Mouse (Mus musculus) CD4-positive, CD25-positive, alpha-beta regulatory T cell, adult 2 months (primary cell): Measurements from ENCODE around the gene Notch1.

Experiments used
- DNase-seq: peaks from one replicate; pipeline ENCODE4 v3.0.0-alpha.2; 2012; ENCODE audit warnings: low read depth, low spot score

Gene Notch1

DNA sequence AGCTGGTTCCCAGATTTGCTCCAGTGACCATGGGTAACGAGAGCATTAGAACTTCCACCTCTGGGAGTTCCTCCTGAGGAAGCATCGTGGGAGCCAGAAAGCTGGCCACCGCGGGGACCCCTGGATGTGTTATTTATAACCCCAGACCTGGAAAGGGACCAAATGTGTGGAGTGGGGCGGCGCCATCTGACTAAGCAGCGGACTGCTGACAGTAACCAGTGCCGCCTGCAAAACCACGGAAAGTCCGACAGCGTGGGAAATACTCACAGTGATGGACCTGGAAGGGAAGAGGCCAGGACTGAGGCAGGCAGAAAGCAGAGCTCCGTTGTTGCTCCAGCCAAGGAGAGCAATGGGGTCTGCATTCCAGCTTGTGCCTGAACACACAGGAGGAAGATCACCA lies at the start of gene Notch1:
TSS of gene Notch1 (minus strand) at position 389 of the 400 bp plus-strand sequence.
- no peak for DNase-seq

DNA sequence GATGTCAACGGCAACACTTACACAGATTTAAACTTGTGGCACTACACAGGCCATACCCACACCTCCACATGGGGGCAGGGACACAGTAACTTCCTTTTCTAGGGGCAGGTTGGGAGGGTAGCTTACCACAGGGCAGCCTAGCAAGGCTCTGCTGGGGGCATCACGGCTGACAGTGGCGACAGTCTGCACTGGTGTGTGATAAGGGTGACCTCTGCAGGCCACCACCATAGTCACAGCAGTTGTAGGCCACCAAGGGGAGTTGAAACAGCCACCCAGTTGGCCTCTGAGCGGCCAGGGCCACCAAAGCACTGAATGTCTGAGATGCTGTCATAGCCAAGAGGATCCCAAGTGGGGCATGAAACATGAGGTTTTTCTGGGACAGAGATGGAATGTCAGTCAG lies 49.8 kb upstream of the Notch1 start:
- peak; percentile 85 for DNase-seq

DNA sequence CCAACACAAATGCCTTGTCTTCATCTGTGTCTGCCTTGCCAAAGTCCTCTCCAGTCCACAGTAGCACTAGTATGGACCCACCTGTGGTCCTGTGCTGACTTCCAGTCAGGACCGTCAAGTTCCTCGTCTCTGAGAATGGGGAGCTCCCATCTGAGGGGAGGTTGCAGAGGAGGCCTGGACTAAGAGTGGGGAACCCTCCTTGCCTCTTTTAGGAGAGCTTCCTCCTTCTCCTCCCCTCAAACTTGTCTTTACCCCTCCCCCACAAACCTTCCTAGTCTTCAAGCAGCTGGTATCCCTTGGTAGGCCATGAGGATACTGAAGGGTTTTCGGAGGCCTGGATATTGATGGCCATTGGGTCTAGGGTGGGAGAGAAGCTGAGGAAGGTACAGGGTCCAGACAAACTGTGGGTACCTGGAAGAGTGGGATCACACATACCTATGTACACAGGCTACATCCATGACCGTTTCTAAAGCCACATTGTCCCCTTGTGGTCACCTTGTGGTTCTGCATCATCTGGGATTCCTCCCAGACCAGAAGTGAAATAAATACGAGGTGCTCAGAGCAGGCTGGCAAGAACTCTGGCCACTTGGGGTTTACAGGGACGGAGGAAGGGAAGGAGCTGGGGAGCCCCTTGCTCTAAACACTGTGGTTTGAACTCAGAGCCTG lies 45.0 kb upstream of the Notch1 start:
- peak; percentile 63 for DNase-seq

DNA sequence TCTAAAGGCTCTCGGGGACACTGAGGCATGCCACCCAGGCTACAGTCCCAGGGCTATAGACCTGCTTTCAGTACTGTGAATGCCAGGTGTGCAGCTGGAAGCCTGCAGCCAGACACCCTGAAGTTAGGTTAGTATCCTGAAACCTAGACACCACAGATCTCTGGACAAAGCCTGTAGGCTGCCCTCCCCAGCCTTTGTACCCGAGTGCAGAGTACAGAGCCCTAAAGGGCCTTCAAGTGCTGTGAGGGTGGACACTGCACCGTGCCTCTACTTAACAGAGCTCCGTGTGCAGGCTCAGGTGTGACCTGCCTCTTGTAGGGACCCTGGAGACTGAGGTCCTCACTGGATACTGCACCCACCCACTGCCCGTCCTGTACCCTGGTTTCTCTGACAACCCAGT lies 44.0 kb upstream of the Notch1 start:
- DNase-seq, result no peak

DNA sequence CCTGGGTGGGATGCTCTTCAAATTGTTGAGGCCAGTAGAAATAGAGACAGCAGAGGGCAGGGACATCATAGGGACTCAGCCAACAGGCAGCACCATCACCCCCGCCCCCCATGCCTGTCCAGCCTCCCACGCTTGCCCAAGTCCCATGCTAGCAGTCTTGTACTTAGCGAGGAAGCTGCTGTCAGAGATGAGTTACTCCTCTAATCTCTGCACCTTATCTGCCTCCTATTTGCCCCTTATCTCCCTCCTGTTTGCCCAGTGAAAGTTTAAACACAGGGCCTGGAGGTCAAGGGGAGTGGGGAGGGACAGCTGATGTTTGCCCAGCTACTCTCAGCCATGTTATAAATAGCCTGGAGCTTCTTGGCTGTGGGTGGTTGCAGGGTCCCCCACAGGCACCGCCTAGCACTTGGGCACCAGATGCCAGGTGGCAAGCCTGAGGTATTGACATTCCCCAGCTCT lies 40.1 kb upstream of the Notch1 start:
- DNase-seq, result no peak

DNA sequence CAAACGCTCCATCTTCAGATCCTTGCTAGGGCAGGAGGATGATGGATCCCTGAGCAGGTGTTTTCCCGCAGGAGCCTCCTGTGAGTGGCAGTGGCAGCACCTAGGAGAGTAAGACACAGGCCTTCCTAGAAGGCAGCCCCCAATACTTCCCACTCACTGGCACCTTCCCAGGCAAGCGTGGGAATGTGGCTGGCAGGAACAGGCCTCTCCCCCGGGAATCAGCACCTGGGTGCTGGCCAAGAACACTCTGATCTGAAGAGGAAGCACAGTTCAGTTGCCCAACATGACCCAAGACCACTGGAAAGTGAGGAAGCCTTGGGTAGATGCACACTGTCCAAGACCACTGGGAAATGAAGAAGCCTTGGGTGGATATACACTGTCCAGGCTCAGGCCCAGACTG lies 38.6 kb upstream of the Notch1 start:
- DNase-seq, result no peak

DNA sequence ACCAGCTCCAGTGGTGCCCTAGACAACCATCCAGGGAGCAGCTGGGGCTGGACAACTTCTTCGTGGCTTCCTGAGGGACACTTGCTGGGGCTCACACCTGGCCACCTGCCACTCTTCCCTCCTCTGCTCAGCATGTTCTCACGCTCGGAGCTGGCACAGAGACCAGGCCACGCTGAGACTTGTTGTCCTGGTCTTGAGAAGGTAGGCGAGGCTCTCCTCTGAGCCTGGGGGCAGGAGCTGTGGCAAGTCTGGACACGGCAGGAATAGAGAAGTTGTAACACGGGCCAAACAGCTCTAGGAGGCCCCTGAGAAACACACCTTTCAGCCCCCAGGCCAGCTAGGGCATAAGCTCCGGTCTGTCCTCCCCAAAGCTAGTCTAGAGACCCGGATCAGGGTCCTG lies 37.4 kb upstream of the Notch1 start:
- no peak for DNase-seq

DNA sequence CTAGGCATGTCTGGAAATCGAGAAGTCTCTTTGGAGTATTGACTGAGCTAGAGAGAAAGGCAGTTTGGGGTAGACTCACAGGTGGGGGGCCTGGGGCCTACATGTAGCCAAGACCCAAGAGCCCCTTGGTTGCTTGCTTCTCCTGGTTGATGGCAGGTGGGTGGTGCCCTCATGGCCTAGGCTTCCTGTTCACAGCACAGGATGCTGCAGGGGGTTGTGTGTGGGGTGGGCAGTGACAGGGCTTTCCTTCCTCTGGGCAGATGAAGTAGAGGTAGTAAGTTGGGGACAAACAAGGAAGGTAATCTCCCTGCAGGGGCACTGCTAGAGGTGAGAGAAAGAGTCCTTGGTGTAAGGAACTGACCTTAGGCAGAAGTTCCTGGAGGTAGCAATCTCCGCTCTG lies 35.6 kb upstream of the Notch1 start:
- DNase-seq, result peak; percentile 36

DNA sequence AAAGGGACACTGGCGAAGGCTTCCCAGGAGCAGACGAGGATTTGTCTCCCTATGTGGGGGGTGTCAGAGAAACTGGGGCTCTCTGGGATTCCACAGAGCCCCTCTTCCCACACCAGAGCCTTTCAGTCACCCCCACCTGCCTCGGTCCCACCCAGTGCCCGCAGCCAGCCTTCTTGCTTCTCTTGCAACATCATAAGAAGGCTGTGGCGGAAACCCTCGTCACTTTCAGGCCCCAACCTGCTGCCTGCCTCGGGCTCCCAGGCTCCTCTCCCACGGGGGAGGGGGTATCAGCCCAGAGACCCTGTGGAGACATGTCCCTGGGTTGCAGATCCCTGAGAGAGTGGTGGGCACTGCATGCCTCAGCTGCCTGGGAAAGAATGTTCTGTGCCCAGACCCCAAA lies 35.0 kb upstream of the Notch1 start:
- peak; percentile 19 for DNase-seq

DNA sequence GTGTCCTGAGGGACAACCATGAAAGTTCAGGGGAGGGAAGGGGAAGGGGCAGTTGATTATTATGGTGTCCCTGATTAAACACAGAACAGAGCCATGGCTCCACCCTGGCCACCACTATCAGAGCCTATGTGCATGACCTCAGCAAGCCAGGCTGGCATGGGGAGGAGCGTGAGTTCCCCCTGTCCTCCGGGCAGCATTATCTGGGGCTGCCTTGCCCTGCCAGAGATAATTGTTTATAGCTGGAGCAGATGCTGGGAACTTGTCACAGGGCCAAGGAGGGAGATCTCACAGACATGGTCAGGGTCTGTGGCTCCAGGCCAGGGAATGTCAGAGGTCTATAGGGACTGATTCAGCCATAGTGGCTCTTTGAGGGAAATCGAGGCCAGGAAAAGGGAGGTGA lies 34.3 kb upstream of the Notch1 start:
- DNase-seq, result no peak

DNA sequence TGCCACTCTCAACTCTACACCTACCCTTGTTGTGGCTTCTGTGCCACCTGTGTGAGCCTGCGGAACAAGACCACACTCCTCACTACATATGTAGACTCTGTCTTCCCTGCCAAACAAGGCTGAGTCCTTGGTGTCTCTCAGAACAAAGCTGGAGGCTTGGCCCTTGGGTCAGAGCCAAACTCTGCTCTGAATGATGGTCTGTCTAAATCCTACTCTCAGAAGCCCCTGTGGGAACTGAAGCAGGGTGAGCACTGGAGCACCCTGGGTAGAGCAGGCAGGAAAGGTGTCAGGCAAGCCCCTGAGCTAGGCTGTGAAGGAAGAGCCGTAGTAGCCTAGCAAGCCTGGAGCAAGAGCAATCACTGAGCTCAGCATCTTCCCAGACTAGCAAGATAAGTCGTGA lies 33.7 kb upstream of the Notch1 start:
- no peak for DNase-seq

DNA sequence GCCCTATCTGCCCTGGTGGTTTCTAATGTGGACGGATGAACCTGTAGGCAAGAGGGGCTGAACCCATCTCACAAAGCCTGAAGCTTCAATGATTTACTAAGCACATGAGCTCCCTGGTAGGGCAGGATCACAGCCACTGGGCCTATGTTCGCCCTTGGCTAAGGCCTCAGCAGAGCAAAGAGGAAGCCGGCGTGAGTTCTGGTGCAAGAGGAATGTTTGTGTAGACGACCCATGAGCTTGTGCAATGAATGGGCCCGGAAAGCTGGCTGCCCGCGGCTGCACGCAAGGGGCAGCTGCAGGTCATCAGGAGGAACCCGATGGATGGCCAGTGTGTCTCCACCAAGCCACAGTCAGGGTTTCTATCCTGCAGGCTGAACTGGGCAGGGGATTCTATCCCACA lies 33.3 kb upstream of the Notch1 start:
- DNase-seq, result no peak

DNA sequence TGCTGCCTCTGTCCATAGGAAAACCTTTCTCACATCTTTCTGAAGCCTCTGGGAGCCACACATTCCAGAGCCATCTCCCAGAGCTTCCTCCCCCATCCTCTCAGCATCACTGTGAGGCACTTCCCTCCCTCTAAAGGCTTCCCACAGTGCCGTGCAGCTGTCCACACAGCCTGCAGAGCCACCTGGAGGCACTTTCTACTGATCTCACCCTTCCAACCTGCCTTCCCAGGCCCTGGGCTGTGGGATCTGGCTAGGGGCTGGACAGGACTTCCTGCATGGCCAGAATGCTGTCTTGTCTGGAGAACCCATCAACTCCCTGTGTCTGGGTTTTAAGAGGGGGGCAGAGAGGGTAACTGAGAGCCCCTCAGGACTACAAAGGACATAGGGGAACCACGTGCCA lies 31.0 kb upstream of the Notch1 start:
- no peak for DNase-seq

DNA sequence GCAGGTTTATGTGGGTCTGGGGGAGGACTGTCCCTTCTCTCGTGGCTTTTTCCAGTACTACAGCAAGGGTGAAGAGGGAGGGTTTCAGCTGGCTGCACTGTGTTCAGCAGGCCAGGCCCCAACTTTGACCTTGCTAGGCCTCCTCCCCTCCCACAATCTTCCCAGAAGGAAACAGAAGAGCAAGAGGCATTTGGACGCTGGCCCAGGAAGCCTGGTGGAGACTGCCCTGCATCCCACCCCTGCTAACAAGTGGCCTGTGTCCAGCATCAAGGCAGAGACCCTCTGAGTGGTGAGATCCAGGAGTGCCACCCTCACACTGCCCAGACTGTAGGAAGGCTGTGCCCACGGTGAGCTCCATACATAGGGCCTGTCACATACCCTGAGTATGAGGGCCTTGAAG lies 27.8 kb upstream of the Notch1 start:
- no peak for DNase-seq

DNA sequence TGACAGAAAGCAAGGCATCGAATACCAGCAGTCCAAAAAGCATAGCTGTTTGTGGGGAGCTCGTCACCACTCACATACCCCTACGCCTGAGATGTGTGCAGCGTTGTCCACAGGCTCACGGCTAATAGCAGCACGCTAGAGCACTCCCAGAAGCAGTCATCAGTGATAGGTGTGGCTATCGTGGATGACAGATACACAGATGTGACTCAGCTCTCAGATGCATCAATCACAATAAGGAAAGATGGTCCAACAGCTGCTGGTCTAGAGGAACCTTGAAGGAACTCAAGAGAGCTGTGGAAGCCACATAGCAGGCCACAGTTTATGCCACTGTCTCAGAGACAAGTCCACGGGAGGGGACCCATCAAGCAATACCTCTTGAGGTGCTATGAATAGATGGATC lies 27.3 kb upstream of the Notch1 start:
- no peak for DNase-seq

DNA sequence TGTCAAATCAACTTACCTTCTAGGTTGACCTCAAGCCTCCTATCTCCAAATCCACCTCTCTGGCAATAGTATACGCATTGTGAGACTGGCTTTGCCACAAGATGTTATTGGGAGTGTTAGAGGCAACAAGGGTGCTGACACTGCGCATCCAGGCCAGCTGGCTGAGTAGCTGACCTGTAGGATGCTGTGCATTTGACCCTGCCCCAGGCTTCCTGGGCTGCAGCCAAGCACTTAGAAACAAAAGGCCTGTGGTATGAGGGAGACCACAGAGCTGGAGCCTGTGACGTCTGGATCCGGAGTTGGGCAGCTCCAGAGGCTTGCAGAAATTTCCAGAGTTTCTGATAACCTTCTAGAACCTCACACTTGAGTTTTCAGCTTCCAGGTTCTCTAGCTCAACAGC lies 26.7 kb upstream of the Notch1 start:
- DNase-seq, result no peak

DNA sequence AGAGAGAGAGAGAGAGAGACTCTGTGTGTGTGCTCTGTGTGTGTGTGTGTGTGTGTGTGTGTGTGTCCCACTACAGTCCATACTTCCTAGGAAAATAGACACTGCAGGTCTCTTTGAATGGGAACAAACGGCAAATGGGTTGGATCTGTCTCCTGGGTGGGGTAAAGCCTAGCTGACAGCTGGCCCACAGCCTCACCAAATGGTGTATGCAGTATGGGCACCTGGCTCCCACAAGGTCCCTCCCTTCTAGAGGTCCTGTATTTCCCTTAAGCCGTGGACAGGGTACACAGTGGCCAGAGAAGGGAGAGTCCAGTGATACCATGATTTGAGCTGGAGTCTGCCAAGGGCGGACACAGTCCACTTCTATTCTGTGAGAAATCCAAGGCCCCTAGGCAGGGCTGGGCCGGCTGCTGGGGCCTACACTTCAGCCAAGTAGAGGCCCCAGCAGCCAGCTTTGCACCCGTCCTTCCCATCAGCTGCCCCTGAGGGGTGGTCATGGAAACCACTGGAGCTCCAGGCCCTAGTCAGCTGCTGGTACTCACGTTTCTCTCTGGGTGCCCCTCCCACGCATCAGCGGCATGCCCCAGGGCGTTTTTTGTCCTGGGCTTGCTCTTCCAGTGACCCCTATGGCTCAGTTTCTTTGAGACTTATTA lies 24.9 kb upstream of the Notch1 start:
- DNase-seq, result no peak

DNA sequence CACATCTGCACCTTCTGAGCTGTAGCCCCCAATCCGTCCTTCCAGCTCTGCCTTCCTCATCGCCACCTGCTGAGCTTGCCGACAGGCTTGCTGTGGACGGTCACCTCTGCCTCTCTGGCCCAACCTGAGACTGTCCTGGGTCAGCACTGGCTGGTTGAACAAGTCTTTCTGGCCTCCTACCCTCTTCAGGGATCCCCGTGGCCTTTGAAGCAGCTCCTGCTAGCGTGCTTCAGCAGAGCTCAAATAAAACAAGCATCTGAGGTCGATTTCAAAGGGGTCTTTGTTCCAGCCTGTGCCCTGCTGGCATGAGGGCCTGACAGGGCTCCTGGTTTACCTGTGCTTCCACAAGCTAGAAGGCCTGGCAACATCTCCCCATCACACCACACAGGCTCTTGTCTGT lies 24.3 kb upstream of the Notch1 start:
- no peak for DNase-seq

DNA sequence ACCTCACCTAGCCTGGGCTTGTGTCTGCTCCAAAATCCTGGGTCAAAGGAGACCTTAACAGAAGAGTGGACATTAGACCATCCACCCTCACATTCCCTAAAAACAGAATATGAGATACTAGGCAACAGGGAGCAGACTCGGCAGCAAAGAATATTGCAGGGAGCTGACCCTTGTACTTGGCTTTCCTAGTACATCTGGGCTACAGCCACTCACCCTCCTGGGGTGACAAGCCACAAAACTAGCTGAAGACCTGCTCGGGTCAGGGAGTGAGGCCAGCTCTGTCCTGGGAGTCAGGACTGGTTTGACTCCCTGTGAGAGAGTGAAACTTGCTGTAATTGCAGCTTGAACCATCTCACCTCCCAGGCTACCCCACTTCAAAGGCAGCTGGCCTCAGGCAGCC lies 23.1 kb upstream of the Notch1 start:
- no peak for DNase-seq

DNA sequence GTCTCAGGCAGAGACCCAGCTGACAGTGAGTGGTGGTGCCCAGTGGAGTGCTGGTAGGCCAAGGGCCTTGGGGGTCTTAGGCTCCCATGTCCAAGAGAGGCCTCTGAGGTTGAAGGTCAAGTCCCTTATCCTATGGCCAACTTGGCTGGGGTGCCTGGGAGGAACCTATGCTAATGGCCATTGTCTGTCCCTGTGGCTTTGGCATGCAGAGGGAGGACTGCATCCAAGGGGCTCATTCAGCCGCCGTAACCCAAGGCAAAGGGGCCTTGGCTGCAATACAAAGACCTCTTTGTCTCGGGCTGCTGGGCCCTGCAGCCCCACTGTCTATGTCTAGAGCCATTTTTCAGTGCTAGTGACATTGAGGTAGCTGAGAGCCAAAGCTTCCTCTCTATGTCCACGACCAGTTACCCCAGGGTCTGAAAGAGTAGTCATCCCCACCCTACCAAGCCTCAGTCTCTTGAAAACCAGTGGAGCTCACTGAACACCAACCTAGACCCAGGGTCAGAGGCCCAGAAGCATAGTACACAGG lies 19.1 kb upstream of the Notch1 start:
- DNase-seq, result no peak

DNA sequence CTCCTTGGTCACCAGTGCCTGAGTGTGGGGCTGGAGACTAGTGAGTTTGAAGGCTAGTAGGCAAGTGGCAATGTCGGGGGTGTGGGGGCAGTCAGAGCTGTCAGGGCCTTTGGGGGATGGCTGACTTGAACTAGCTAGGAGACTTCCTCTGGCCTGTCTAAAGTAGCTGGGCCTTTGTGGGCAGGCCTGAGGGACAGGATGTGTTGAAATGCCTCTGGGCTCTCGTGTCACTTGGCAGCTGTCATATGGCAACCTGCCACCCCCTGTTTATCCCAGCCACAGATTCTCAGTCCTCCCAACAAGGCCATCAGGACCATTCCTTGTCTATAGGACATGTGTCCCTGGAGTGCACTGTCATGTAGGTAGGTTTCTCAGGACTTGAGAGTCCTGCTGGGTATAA lies 18.2 kb upstream of the Notch1 start:
- no peak for DNase-seq

DNA sequence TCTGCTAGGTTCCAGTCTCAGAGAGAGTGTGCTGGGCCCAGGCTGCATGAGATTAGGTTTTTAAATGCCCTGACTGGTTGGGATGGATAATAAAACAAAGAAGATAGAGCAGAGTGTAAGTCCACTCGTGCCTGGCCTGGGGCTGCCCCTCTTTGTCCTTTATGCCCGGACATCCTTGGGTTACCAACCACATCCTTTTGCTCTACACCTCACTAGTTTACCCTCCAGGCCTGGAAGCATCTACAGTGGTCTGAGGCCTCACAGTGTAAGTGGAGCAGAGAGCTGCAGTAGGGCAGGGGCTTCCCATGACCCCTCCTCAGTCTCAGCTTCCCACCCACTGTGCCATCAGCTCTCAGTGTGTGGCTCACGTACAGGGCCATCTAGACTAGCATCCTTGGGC lies 17.7 kb upstream of the Notch1 start:
- DNase-seq, result no peak

DNA sequence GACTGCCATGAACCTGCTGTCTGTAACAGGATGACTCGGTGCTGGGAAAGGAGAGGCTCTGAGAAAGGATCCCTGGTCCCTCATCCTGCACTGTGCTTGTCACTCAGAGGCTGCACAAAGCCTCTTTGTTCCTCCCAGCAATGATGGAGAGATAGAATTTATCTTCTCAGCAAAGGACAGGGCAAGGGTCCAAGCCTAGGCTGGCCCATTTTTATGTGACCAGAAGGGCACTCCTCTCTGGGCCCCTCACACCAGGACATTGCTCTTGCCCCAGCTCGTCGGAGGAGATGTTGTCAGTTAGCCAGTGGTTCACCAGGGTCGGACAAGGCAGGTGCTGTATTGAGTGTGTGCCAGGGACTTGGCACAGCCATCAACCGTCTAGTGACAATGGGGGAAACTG lies 16.8 kb upstream of the Notch1 start:
- no peak for DNase-seq
